Mouse (Mus musculus): ENCODE measurements at regions not wholly inside any gene's neighbourhood (a gene's known extent, or its start where the extent isn't known, plus 50 kb on each side); places are given as distances from the start of the nearest gene placed in this dataset.

GRCm38 (mm10) chr11:20459140-20459539 lies 83.9 kb upstream of the Sertad2 start:
- TF ChIP-seq POLR2A (IDR thresholded peaks at IDR 0.05; ENCODE audit: control insufficient read depth, extremely low read depth, insufficient read depth, low read length, poor library complexity) (no peak), CTCF (IDR thresholded peaks at IDR 0.05; ENCODE audit: borderline replicate concordance, control insufficient read depth, extremely low read depth, insufficient read depth, low read length, poor library complexity) (no peak)
- WGBS = 93% methylated on average over 8 of the region's 8 CpGs

GRCm38 (mm10) chr11:20460501-20460921 lies 82.5 kb upstream of the Sertad2 start:
- H3K27me3 ChIP-seq (ENCODE audit: control insufficient read depth, insufficient read depth, low read length) = no peaks in the 10 kb centered on the region
- H3K36me3 ChIP-seq (ENCODE audit: control insufficient read depth, insufficient read depth, low read length) = no peaks in the 10 kb centered on the region
- H3K27ac ChIP-seq (ENCODE audit: control insufficient read depth, insufficient read depth, low read length) = no peak overlapping the region
- TF ChIP-seq POLR2A (IDR thresholded peaks at IDR 0.05; ENCODE audit: control insufficient read depth, extremely low read depth, insufficient read depth, low read length, poor library complexity) (no peak), CTCF (IDR thresholded peaks at IDR 0.05; ENCODE audit: borderline replicate concordance, control insufficient read depth, extremely low read depth, insufficient read depth, low read length, poor library complexity) (no peak)
- no peak overlapping the region for H3K4me3 ChIP-seq (ENCODE audit: control insufficient read depth, insufficient read depth, low read length)
- DNase-seq = no peak
- WGBS = 82% methylated on average over 7 of the region's 7 CpGs
- H3K4me1 ChIP-seq (replicated peaks; ENCODE audit: control insufficient read depth, insufficient read depth, low read length) = peaks cover 7% of the 10 kb centered on the region; the same call in 1 of the 2 replicates

More at GRCm38 (mm10) chr11:20459140-20459539, 83.9 kb upstream of the Sertad2 start:
- no peak for DNase-seq
- Histone ChIP-seq H3K27ac (ENCODE audit: control insufficient read depth, insufficient read depth, low read length) (no peak overlapping the region), H3K4me3 (ENCODE audit: control insufficient read depth, insufficient read depth, low read length) (no peak overlapping the region), H3K4me1 (replicated peaks; ENCODE audit: control insufficient read depth, insufficient read depth, low read length) (peaks cover 3% of the 10 kb centered on the region; the same call in 1 of the 2 replicates), H3K27me3 (ENCODE audit: control insufficient read depth, insufficient read depth, low read length) (no peaks in the 10 kb centered on the region), H3K36me3 (ENCODE audit: control insufficient read depth, insufficient read depth, low read length) (no peaks in the 10 kb centered on the region)

- DNase-seq = no peak
- no peak overlapping the region for H3K4me3 ChIP-seq (ENCODE audit: control insufficient read depth, insufficient read depth, low read length)
Observed at GRCm38 (mm10) chr11:20462076-20462475, 81.0 kb upstream of the Sertad2 start.

GRCm38 (mm10) chr11:20463173-20463681 lies 79.8 kb upstream of the Sertad2 start:
- TF ChIP-seq POLR2A (IDR thresholded peaks at IDR 0.05; ENCODE audit: control insufficient read depth, extremely low read depth, insufficient read depth, low read length, poor library complexity) (no peak), CTCF (IDR thresholded peaks at IDR 0.05; ENCODE audit: borderline replicate concordance, control insufficient read depth, extremely low read depth, insufficient read depth, low read length, poor library complexity) (no peak)
- no peak overlapping the region for H3K27ac ChIP-seq (ENCODE audit: control insufficient read depth, insufficient read depth, low read length)
- no peaks in the 10 kb centered on the region for H3K27me3 ChIP-seq (ENCODE audit: control insufficient read depth, insufficient read depth, low read length)
- H3K4me3 ChIP-seq (ENCODE audit: control insufficient read depth, insufficient read depth, low read length) = no peak overlapping the region
- 73% methylated on average over 10 of the region's 10 CpGs for WGBS
- H3K36me3 ChIP-seq (ENCODE audit: control insufficient read depth, insufficient read depth, low read length) = no peaks in the 10 kb centered on the region
- H3K4me1 ChIP-seq (replicated peaks; ENCODE audit: control insufficient read depth, insufficient read depth, low read length) = 0 out of 2 replicates have a peak, but pooled peaks cover 4% of the 10 kb centered on the region
- no peak for DNase-seq

More at GRCm38 (mm10) chr11:20462076-20462475, 81.0 kb upstream of the Sertad2 start:
- H3K4me1 ChIP-seq (replicated peaks; ENCODE audit: control insufficient read depth, insufficient read depth, low read length) = 0 out of 2 replicates have a peak, but pooled peaks cover 4% of the 10 kb centered on the region
- 92% methylated on average over 3 of the region's 3 CpGs for WGBS
- no peaks in the 10 kb centered on the region for H3K36me3 ChIP-seq (ENCODE audit: control insufficient read depth, insufficient read depth, low read length)
- H3K27me3 ChIP-seq (ENCODE audit: control insufficient read depth, insufficient read depth, low read length) = no peaks in the 10 kb centered on the region
- TF ChIP-seq POLR2A (IDR thresholded peaks at IDR 0.05; ENCODE audit: control insufficient read depth, extremely low read depth, insufficient read depth, low read length, poor library complexity) (no peak), CTCF (IDR thresholded peaks at IDR 0.05; ENCODE audit: borderline replicate concordance, control insufficient read depth, extremely low read depth, insufficient read depth, low read length, poor library complexity) (no peak)
- no peak overlapping the region for H3K27ac ChIP-seq (ENCODE audit: control insufficient read depth, insufficient read depth, low read length)

GRCm38 (mm10) chr11:20464564-20464963 lies 78.5 kb upstream of the Sertad2 start:
- Histone ChIP-seq H3K4me1 (replicated peaks; ENCODE audit: control insufficient read depth, insufficient read depth, low read length) (peaks cover 8% of the 10 kb centered on the region; the same call in 1 of the 2 replicates), H3K4me3 (ENCODE audit: control insufficient read depth, insufficient read depth, low read length) (no peak overlapping the region), H3K36me3 (ENCODE audit: control insufficient read depth, insufficient read depth, low read length) (no peaks in the 10 kb centered on the region), H3K27ac (ENCODE audit: control insufficient read depth, insufficient read depth, low read length) (no peak overlapping the region), H3K27me3 (ENCODE audit: control insufficient read depth, insufficient read depth, low read length) (no peaks in the 10 kb centered on the region)
- no peak for DNase-seq
- no peak for TF ChIP-seq POLR2A (IDR thresholded peaks at IDR 0.05; ENCODE audit: control insufficient read depth, extremely low read depth, insufficient read depth, low read length, poor library complexity)
- TF ChIP-seq CTCF (IDR thresholded peaks at IDR 0.05; ENCODE audit: borderline replicate concordance, control insufficient read depth, extremely low read depth, insufficient read depth, low read length, poor library complexity) = no peak
- 35% methylated on average over 8 of the region's 8 CpGs for WGBS

DNA sequence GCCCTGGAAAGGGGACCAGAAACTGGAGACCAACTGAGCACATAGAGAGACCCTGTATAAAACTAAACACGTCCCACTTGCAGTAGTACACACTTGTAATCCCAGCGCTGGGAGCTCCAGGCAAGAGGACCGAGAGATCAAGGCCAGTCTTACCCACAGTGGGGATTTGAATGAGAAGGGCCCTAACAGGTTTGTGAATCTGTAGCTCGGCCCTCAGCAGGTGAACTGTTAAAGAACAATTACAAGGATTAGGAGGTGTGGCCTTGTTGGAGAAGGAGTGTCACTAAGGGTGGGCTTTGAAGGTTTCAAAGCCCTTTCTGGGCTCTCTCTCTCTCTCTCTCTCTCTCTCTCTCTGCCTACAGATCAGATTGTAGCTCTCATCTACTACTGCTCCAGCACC lies 76.5 kb upstream of the Sertad2 start:
- TF ChIP-seq CTCF (IDR thresholded peaks at IDR 0.05; ENCODE audit: borderline replicate concordance, control insufficient read depth, extremely low read depth, insufficient read depth, low read length, poor library complexity) (no peak), POLR2A (IDR thresholded peaks at IDR 0.05; ENCODE audit: control insufficient read depth, extremely low read depth, insufficient read depth, low read length, poor library complexity) (no peak)

More for the DNA sequence above, 76.5 kb upstream of the Sertad2 start:
- H3K27me3 ChIP-seq (ENCODE audit: control insufficient read depth, insufficient read depth, low read length) = no peaks in the 10 kb centered on the region
- H3K27ac ChIP-seq (ENCODE audit: control insufficient read depth, insufficient read depth, low read length) = no peak overlapping the region
- 94% methylated on average over 4 of the region's 4 CpGs for WGBS
- no peaks in the 10 kb centered on the region for H3K36me3 ChIP-seq (ENCODE audit: control insufficient read depth, insufficient read depth, low read length)
- no peak for DNase-seq
- no peak overlapping the region for H3K4me3 ChIP-seq (ENCODE audit: control insufficient read depth, insufficient read depth, low read length)
- H3K4me1 ChIP-seq (replicated peaks; ENCODE audit: control insufficient read depth, insufficient read depth, low read length) = peaks cover 8% of the 10 kb centered on the region; the same call in 1 of the 2 replicates
